Mouse (Mus musculus) CH12.LX (cell line): Measurements from ENCODE around the gene Apbb1ip. TPM values are rescaled to one million over a fixed set of nuclear protein-coding genes. Genes with fewer than 3 reads are reported as not detected.
A peak's percentile ranks its signal among the peaks of the same experiment; 100 is the strongest.

Experiments used
- DNase-seq: peaks from one replicate; pipeline ENCODE4 v3.0.0-alpha.2; 2013; ENCODE audit errors: extremely low read depth
- H3K27ac ChIP-seq: 2 replicates; pipeline ENCODE4 v1.5.1; 2012; ENCODE audit warnings: low read depth, mild to moderate bottlenecking, control low read depth, moderate library complexity; ENCODE audit not compliant: insufficient read depth
- H3K27me3 ChIP-seq: replicated peaks from 2 replicates; pipeline ENCODE3; 2012; ENCODE audit warnings: inconsistent platforms
- H3K36me3 ChIP-seq, 2 experiments: replicated peaks in 1 of 2; 2 replicates each; pipeline versions ENCODE3 to v1.6.1; 2012; ENCODE audit warnings: inconsistent platforms in 1 of 2, low read length in 1 of 2, mild to moderate bottlenecking in 1 of 2, mixed read lengths in 1 of 2, moderate library complexity in 1 of 2; ENCODE audit not compliant: control insufficient read depth in 1 of 2, insufficient read depth in 1 of 2
- H3K4me1 ChIP-seq, 2 experiments: 2 replicates each; pipeline ENCODE4 v1.6.1; 2012; ENCODE audit warnings: inconsistent platforms in 1 of 2, moderate library complexity in 1 of 2; ENCODE audit not compliant: insufficient read depth in 2 of 2, control insufficient read depth in 1 of 2
- H3K4me2 ChIP-seq: 2 replicates; pipeline ENCODE4 v1.6.1; 2012; ENCODE audit warnings: low read depth, mild to moderate bottlenecking, control low read depth; ENCODE audit not compliant: poor library complexity, insufficient read depth, severe bottlenecking
- H3K4me3 ChIP-seq, 3 experiments: fragments of 150-350 bp in 1 of 3; sonication (generic) in 1 of 3; replicated peaks in 1 of 3; 2 replicates each; pipeline versions ENCODE3 to v1.5.1; 2011 to 2012; ENCODE audit warnings: low read depth in 2 of 3, low read length in 2 of 3, mild to moderate bottlenecking in 2 of 3, moderate library complexity in 2 of 3, control low read depth in 1 of 3, improper control_type of control experiment in 1 of 3, inconsistent platforms in 1 of 3, mixed read lengths in 1 of 3; ENCODE audit not compliant: poor library complexity in 1 of 3
- H3K79me2 ChIP-seq: replicated peaks from 2 replicates; pipeline ENCODE4 v1.6.1; 2012; ENCODE audit warnings: mild to moderate bottlenecking, moderate library complexity; ENCODE audit not compliant: control insufficient read depth, poor library complexity, insufficient read depth, severe bottlenecking; ENCODE audit errors: extremely low read depth
- H3K9ac ChIP-seq: 2 replicates; pipeline ENCODE4 v1.6.1; 2012; ENCODE audit warnings: low read depth, mild to moderate bottlenecking, control low read depth, moderate library complexity; ENCODE audit not compliant: insufficient read depth
- H3K9me3 ChIP-seq: replicated peaks from 2 replicates; pipeline ENCODE3; 2012; ENCODE audit warnings: low read length, inconsistent platforms, mixed read lengths
- ELF1 ChIP-seq: IDR thresholded peaks from 2 replicates; pipeline ENCODE4 v1.6.1; 2014; ENCODE audit warnings: low read depth, mild to moderate bottlenecking, inconsistent platforms, low read length, improper control_type of control experiment
- GABPA ChIP-seq: IDR thresholded peaks from 2 replicates; pipeline ENCODE4 v1.6.1; 2012; ENCODE audit warnings: low read depth, low read length, improper control_type of control experiment, inconsistent platforms; ENCODE audit not compliant: insufficient replicate concordance
- JUN ChIP-seq: IDR thresholded peaks from 2 replicates; pipeline ENCODE4 v1.6.1; 2011; ENCODE audit warnings: low read depth, mild to moderate bottlenecking, low read length, improper control_type of control experiment, moderate library complexity; ENCODE audit not compliant: insufficient read depth
- JUND ChIP-seq: conservative IDR thresholded peaks from 2 replicates; pipeline ENCODE4 v1.6.1; 2011; ENCODE audit warnings: low read depth, low read length, improper control_type of control experiment
- MAFK ChIP-seq: IDR thresholded peaks from 2 replicates; pipeline ENCODE4 v1.6.1; 2011; ENCODE audit warnings: low read length, improper control_type of control experiment; ENCODE audit not compliant: insufficient replicate concordance
- MYC ChIP-seq: IDR thresholded peaks from 2 replicates; pipeline ENCODE4 v1.6.1; 2011; ENCODE audit warnings: low read depth, mild to moderate bottlenecking, improper control_type of control experiment, low read length
- POLR2AphosphoS2 ChIP-seq: IDR thresholded peaks from 2 replicates; pipeline ENCODE4 v1.6.1; 2011; ENCODE audit warnings: low read depth, low read length, improper control_type of control experiment
- SIN3A ChIP-seq: IDR thresholded peaks from 2 replicates; pipeline ENCODE4 v1.6.1; 2012; ENCODE audit warnings: low read length, improper control_type of control experiment, inconsistent platforms
- TCF12 ChIP-seq: IDR thresholded peaks from 2 replicates; pipeline ENCODE4 v1.6.1; 2014; ENCODE audit warnings: low read depth, mild to moderate bottlenecking, inconsistent platforms, low read length, improper control_type of control experiment
- USF1 ChIP-seq: IDR thresholded peaks from 2 replicates; pipeline ENCODE4 v1.6.1; 2014; ENCODE audit warnings: low read depth, mild to moderate bottlenecking, inconsistent platforms, low read length, improper control_type of control experiment
- USF2 ChIP-seq: conservative IDR thresholded peaks from 2 replicates; pipeline ENCODE4 v1.6.1; 2011; ENCODE audit warnings: low read depth, low read length, improper control_type of control experiment
- ZKSCAN1 ChIP-seq: IDR thresholded peaks from 2 replicates; pipeline ENCODE4 v1.6.1; 2012; ENCODE audit warnings: low read depth, inconsistent platforms, low read length, improper control_type of control experiment, borderline replicate concordance
- ZNF384 ChIP-seq: IDR thresholded peaks from 2 replicates; pipeline ENCODE4 v1.6.1; 2012; ENCODE audit warnings: low read depth, low read length, improper control_type of control experiment, inconsistent platforms
- dilution Hi-C: fragments of 300-500 bp; cut with MboI; formaldehyde crosslinking; loops from 2 replicates; pipeline ENCODE4 v1.14.3; 2020; ENCODE audit warnings: low sequenced_read_pairs; ENCODE audit not compliant: extremely low pct_unique_long_range_greater_than_20kb, extremely low pct_ligation_motif_present
- in situ Hi-C: fragments of 300-500 bp; cut with MboI; formaldehyde crosslinking; loops from 3 replicates; pipeline ENCODE4 v1.14.3; 2019; ENCODE audit warnings: low sequenced_read_pairs, low pct_ligation_motif_present, low pct_unique_long_range_greater_than_20kb, mixed read lengths
- polyA plus RNA-seq: library from polyadenylated mRNA; unstranded; fragments of >175 nt; gene quantifications from 2 replicates; pipeline ENCODE4 v1.2.1, GENCODE M21; 2012; ENCODE audit warnings: low read depth; ENCODE audit not compliant: insufficient read length
- total RNA-seq, 2 experiments: library from RNA; depleted of rRNA; stranded (reverse); fragments of 300-350 nt in 1 of 2; fragments of >200 nt in 1 of 2; gene quantifications; 2 replicates each; pipeline ENCODE4 v1.2.3; 2012 to 2014

Gene Apbb1ip
- total and polyA plus RNA-seq, 3 experiments, result 3.5 to 59.9 (median 4.0) TPM

DNA sequence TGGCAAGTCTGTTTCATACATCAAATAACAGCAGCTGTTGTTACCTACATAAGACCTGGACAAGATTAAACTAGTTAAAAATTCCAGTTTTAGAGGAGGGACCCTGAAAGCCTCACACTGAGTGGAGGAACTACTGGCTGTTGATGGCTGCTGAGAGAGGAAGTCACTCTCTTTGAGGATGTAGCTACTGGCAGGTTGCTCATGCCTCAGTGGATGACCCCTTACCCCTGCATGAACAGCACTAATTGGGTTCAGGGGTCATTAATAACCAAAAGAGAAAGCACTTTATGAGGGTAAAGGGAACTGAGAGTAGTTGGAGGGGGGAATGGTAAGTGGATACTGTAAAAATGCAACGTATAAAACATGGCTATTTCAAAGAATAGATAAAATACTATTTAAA lies 46.8 kb upstream of the Apbb1ip start:
- in situ Hi-C loops, result no loop called here
- no peaks in the 10 kb centered on the region for H3K79me2 ChIP-seq

GRCm38 (mm10) chr2:22736134-22736533 lies 37.8 kb upstream of the Apbb1ip start:
- Histone ChIP-seq H3K27me3 (no peaks in the 10 kb centered on the region), H3K79me2 (no peaks in the 10 kb centered on the region)
- no peak for TF ChIP-seq USF2
- TF ChIP-seq MYC, result no peak
- TF ChIP-seq GABPA, result no peak
- TF ChIP-seq, all 38 proteins: peak for 0
- peaks cover 4% of the 10 kb centered on the region for H3K9me3 ChIP-seq
- no peak overlapping the region for H3K27ac ChIP-seq
- no peak overlapping the region for H3K4me3 ChIP-seq
- dilution Hi-C loops (no loop called here), in situ Hi-C loops (no loop called here)
- H3K4me1 ChIP-seq, result no peaks in the 10 kb centered on the region
- no peak for DNase-seq
- H3K36me3 ChIP-seq, result no peaks in the 10 kb centered on the region
- no peak overlapping the region for H3K9ac ChIP-seq
- no peak overlapping the region for H3K4me2 ChIP-seq

More for the DNA sequence above, 46.8 kb upstream of the Apbb1ip start:
- no peak overlapping the region for H3K4me3 ChIP-seq
- H3K27me3 ChIP-seq, result no peaks in the 10 kb centered on the region
- peaks cover 0 to 5% of the 10 kb centered on the region in 2 experiments; a peak in 1 of 4 replicates for H3K4me1 ChIP-seq
- no peak overlapping the region for H3K4me2 ChIP-seq
- H3K9ac ChIP-seq, result no peak overlapping the region
- DNase-seq, result peak; percentile 11
- TF ChIP-seq ZNF384 (no peak), JUND (no peak)
- dilution Hi-C loops, result no loop called here
- no peaks in the 10 kb centered on the region for H3K36me3 ChIP-seq
- no peaks in the 10 kb centered on the region for H3K9me3 ChIP-seq
- H3K27ac ChIP-seq, result no peak overlapping the region

GRCm38 (mm10) chr2:22739369-22739768 lies 34.5 kb upstream of the Apbb1ip start:
- no peak for TF ChIP-seq ZKSCAN1
- no peak for TF ChIP-seq MAFK
- no peak for TF ChIP-seq ELF1
- TF ChIP-seq JUN, result no peak
- no peak for TF ChIP-seq SIN3A
- TF ChIP-seq POLR2AphosphoS2, result no peak
- no peak for TF ChIP-seq TCF12
- no peak for TF ChIP-seq USF1
- TF ChIP-seq, all 38 proteins: peak for 0
- no peak overlapping the region for H3K4me3 ChIP-seq
- no peaks in the 10 kb centered on the region for H3K79me2 ChIP-seq
- no peak overlapping the region for H3K9ac ChIP-seq
- dilution Hi-C loops (no loop called here), in situ Hi-C loops (no loop called here)
- H3K9me3 ChIP-seq, result peaks cover 5% of the 10 kb centered on the region
- H3K27me3 ChIP-seq, result no peaks in the 10 kb centered on the region
- peak; percentile 53 for DNase-seq
- H3K4me2 ChIP-seq, result no peak overlapping the region
- no peaks in the 10 kb centered on the region for H3K4me1 ChIP-seq
- no peaks in the 10 kb centered on the region for H3K36me3 ChIP-seq
- no peak overlapping the region for H3K27ac ChIP-seq
